ENCODE assay signal across 32 mouse cellular contexts in genomic region chr13:112183996-112184395, GRCm38 (mm10).
"Had no signal": no experiment of that assay in that cellular context is flagged by ENCODE, and none has a peak within 500 bp of the region (broad histone marks: within the 10 kb centered on the region; RNA-seq: fewer than 3 reads in every experiment).

No protein-coding gene starts in this region.

- ATAC-seq: liver, embryonic 12.5 days; liver, postnatal 0 days; lung, postnatal 0 days; midbrain, embryonic 13.5 days; midbrain, embryonic 15.5 days; midbrain, embryonic 16.5 days had no signal

- H3K27ac ChIP-seq: limb, embryonic 10.5 days; limb, embryonic 12.5 days; limb, embryonic 13.5 days; limb, embryonic 15.5 days; liver, embryonic 12.5 days; liver, embryonic 13.5 days; liver, embryonic 14.5 days; liver, embryonic 15.5 days; lung, embryonic 15.5 days; macrophage; midbrain, embryonic 10.5 days; midbrain, embryonic 12.5 days; midbrain, embryonic 13.5 days; midbrain, embryonic 15.5 days; neural tube, embryonic 12.5 days had no signal

- H3K36me3 ChIP-seq: limb, embryonic 10.5 days; limb, embryonic 12.5 days; limb, embryonic 13.5 days; limb, embryonic 15.5 days; liver, embryonic 12.5 days; liver, embryonic 13.5 days; liver, embryonic 15.5 days; lung, embryonic 15.5 days; midbrain, embryonic 10.5 days; midbrain, embryonic 12.5 days; midbrain, embryonic 13.5 days; midbrain, embryonic 15.5 days; neural tube, embryonic 12.5 days had no signal

- H3K9me3 ChIP-seq: limb, embryonic 10.5 days; limb, embryonic 12.5 days; limb, embryonic 13.5 days; limb, embryonic 15.5 days; liver, embryonic 12.5 days; liver, embryonic 13.5 days; liver, embryonic 15.5 days; lung, embryonic 15.5 days; midbrain, embryonic 10.5 days; midbrain, embryonic 12.5 days; midbrain, embryonic 13.5 days; midbrain, embryonic 15.5 days; neural tube, embryonic 12.5 days had no signal

- H3K9ac ChIP-seq: limb, embryonic 12.5 days; limb, embryonic 13.5 days; limb, embryonic 15.5 days; liver, embryonic 12.5 days; liver, embryonic 13.5 days; liver, embryonic 14.5 days; liver, embryonic 15.5 days; liver, postnatal 0 days; lung, embryonic 14.5 days; lung, embryonic 15.5 days; midbrain, embryonic 12.5 days; midbrain, embryonic 13.5 days; midbrain, embryonic 15.5 days; neural tube, embryonic 12.5 days had no signal

- DNase-seq: left cerebral cortex, postnatal 4 days; liver; liver, embryonic 13.5 days; liver, postnatal 0 days; lung, adult 18-20 months; lung, adult 2 months; lung, embryonic 14.5 days; lung, postnatal 10 days; lung, postnatal 14 days; lung, postnatal 36 days; lung, postnatal 4 days; midbrain, embryonic 14.5 days had no signal

- H3K4me3 ChIP-seq: limb, embryonic 10.5 days; limb, embryonic 12.5 days; limb, embryonic 13.5 days; limb, embryonic 15.5 days; liver, embryonic 12.5 days; liver, embryonic 13.5 days; liver, embryonic 15.5 days; lung, embryonic 15.5 days; megakaryocyte, embryonic 14.5 days; midbrain, embryonic 10.5 days; midbrain, embryonic 12.5 days; midbrain, embryonic 13.5 days; midbrain, embryonic 15.5 days; myocyte; neural tube, embryonic 12.5 days had no signal

- H3K4me2 ChIP-seq: limb, embryonic 12.5 days; limb, embryonic 13.5 days; limb, embryonic 15.5 days; liver, embryonic 11.5 days; liver, embryonic 12.5 days; liver, embryonic 13.5 days; liver, embryonic 15.5 days; lung, embryonic 14.5 days; lung, embryonic 15.5 days; midbrain, embryonic 11.5 days; midbrain, embryonic 12.5 days; midbrain, embryonic 13.5 days; midbrain, embryonic 15.5 days; neural tube, embryonic 12.5 days had no signal

- H3K4me1 ChIP-seq: limb, embryonic 15.5 days; liver, embryonic 12.5 days; liver, embryonic 13.5 days; liver, embryonic 15.5 days; megakaryocyte, embryonic 14.5 days; midbrain, embryonic 12.5 days; midbrain, embryonic 13.5 days; midbrain, embryonic 15.5 days had no signal

- H3K27me3 ChIP-seq: limb, embryonic 12.5 days; limb, embryonic 13.5 days; limb, embryonic 15.5 days; liver, embryonic 12.5 days; liver, embryonic 13.5 days; lung, embryonic 15.5 days; megakaryocyte, embryonic 14.5 days; midbrain, embryonic 12.5 days; midbrain, embryonic 13.5 days; midbrain, embryonic 15.5 days; neural tube, embryonic 12.5 days had no signal
